Mouse (Mus musculus): ENCODE results near the gene Spg20. TPM values are rescaled to one million over a fixed set of nuclear protein-coding genes. Genes with fewer than 3 reads are reported as not detected.

The Spg20 gene
- total and polyA plus RNA-seq, 3 experiments: 11.3 to 23.4 (median 20.9) TPM

- no peak for TF ChIP-seq GATA1 (IDR thresholded peaks at IDR 0.05; ENCODE audit: borderline replicate concordance, low read length)
- TF ChIP-seq POLR2AphosphoS5 (IDR thresholded peaks at IDR 0.05; ENCODE audit: insufficient replicate concordance, low read depth, low read length): no peak
- no peak for TF ChIP-seq GATA2 (IDR thresholded peaks at IDR 0.05; ENCODE audit: borderline replicate concordance, low read depth, low read length)
- no peak for TF ChIP-seq TAL1 (conservative IDR thresholded peaks at IDR 0.05; ENCODE audit: low read depth, low read length)
- TF ChIP-seq CTCF (IDR thresholded peaks at IDR 0.05; ENCODE audit: low read depth, low read length): no peak
- no peak overlapping the region for H3K4me3 ChIP-seq (ENCODE audit: low read depth, low read length)
- H3K9me3 ChIP-seq (replicated peaks): 0 out of 2 replicates have a peak, but pooled peaks cover under 1% of the 10 kb centered on the region
- ATAC-seq (ENCODE audit: extremely low read depth, insufficient number of reproducible peaks, low FRiP score, poor library complexity, severe bottlenecking) (no peak), DNase-seq (ENCODE audit: low spot score) (no peak)
- H3K27me3 ChIP-seq (ENCODE audit: insufficient read depth, low read length): no peaks in the 10 kb centered on the region
- H3K36me3 ChIP-seq (replicated peaks): no peaks in the 10 kb centered on the region
- H3K4me1 ChIP-seq (ENCODE audit: insufficient read depth, low read depth, low read length): no peaks in the 10 kb centered on the region
These were observed 35.2 kb downstream of the Spg20 start for GRCm38 (mm10) chr3:55147156-55147555.

GRCm38 (mm10) chr3:55148091-55148490, 36.2 kb downstream of the Spg20 start:
- no peaks in the 10 kb centered on the region for H3K9me3 ChIP-seq (replicated peaks)
- ATAC-seq (ENCODE audit: extremely low read depth, insufficient number of reproducible peaks, low FRiP score, poor library complexity, severe bottlenecking): no peak

GRCm38 (mm10) chr3:55151656-55152433, 39.9 kb downstream of the Spg20 start:
- Histone ChIP-seq H3K36me3 (replicated peaks) (no peaks in the 10 kb centered on the region), H3K9me3 (replicated peaks) (no peaks in the 10 kb centered on the region), H3K4me1 (ENCODE audit: insufficient read depth, low read depth, low read length) (no peaks in the 10 kb centered on the region), H3K27me3 (ENCODE audit: insufficient read depth, low read length) (no peaks in the 10 kb centered on the region), H3K4me3 (ENCODE audit: low read depth, low read length) (no peak overlapping the region)
- TF ChIP-seq POLR2AphosphoS5 (IDR thresholded peaks at IDR 0.05; ENCODE audit: insufficient replicate concordance, low read depth, low read length) (no peak), GATA1 (IDR thresholded peaks at IDR 0.05; ENCODE audit: borderline replicate concordance, low read length) (no peak), GATA2 (IDR thresholded peaks at IDR 0.05; ENCODE audit: borderline replicate concordance, low read depth, low read length) (no peak), CTCF (IDR thresholded peaks at IDR 0.05; ENCODE audit: low read depth, low read length) (no peak), TAL1 (conservative IDR thresholded peaks at IDR 0.05; ENCODE audit: low read depth, low read length) (no peak)
- no peak for ATAC-seq (ENCODE audit: extremely low read depth, insufficient number of reproducible peaks, low FRiP score, poor library complexity, severe bottlenecking)
- no peak for DNase-seq (ENCODE audit: low spot score)

More at GRCm38 (mm10) chr3:55148091-55148490, 36.2 kb downstream of the Spg20 start:
- H3K36me3 ChIP-seq (replicated peaks): no peaks in the 10 kb centered on the region
- H3K27me3 ChIP-seq (ENCODE audit: insufficient read depth, low read length): no peaks in the 10 kb centered on the region
- no peaks in the 10 kb centered on the region for H3K4me1 ChIP-seq (ENCODE audit: insufficient read depth, low read depth, low read length)
- DNase-seq (ENCODE audit: low spot score): no peak
- H3K4me3 ChIP-seq (ENCODE audit: low read depth, low read length): no peak overlapping the region
- TF ChIP-seq TAL1 (conservative IDR thresholded peaks at IDR 0.05; ENCODE audit: low read depth, low read length): no peak
- TF ChIP-seq CTCF (IDR thresholded peaks at IDR 0.05; ENCODE audit: low read depth, low read length): no peak
- TF ChIP-seq GATA2 (IDR thresholded peaks at IDR 0.05; ENCODE audit: borderline replicate concordance, low read depth, low read length): no peak
- no peak for TF ChIP-seq POLR2AphosphoS5 (IDR thresholded peaks at IDR 0.05; ENCODE audit: insufficient replicate concordance, low read depth, low read length)
- TF ChIP-seq GATA1 (IDR thresholded peaks at IDR 0.05; ENCODE audit: borderline replicate concordance, low read length): no peak

GRCm38 (mm10) chr3:55152673-55153334, 40.9 kb downstream of the Spg20 start:
- TF ChIP-seq POLR2AphosphoS5 (IDR thresholded peaks at IDR 0.05; ENCODE audit: insufficient replicate concordance, low read depth, low read length) (no peak), GATA2 (IDR thresholded peaks at IDR 0.05; ENCODE audit: borderline replicate concordance, low read depth, low read length) (no peak), CTCF (IDR thresholded peaks at IDR 0.05; ENCODE audit: low read depth, low read length) (no peak), TAL1 (conservative IDR thresholded peaks at IDR 0.05; ENCODE audit: low read depth, low read length) (no peak), GATA1 (IDR thresholded peaks at IDR 0.05; ENCODE audit: borderline replicate concordance, low read length) (no peak)
- Histone ChIP-seq H3K4me3 (ENCODE audit: low read depth, low read length) (no peak overlapping the region), H3K27me3 (ENCODE audit: insufficient read depth, low read length) (no peaks in the 10 kb centered on the region), H3K9me3 (replicated peaks) (0 out of 2 replicates have a peak, but pooled peaks cover under 1% of the 10 kb centered on the region), H3K4me1 (ENCODE audit: insufficient read depth, low read depth, low read length) (no peaks in the 10 kb centered on the region), H3K36me3 (replicated peaks) (no peaks in the 10 kb centered on the region)
- no peak for ATAC-seq (ENCODE audit: extremely low read depth, insufficient number of reproducible peaks, low FRiP score, poor library complexity, severe bottlenecking)
- no peak for DNase-seq (ENCODE audit: low spot score)

- no peaks in the 10 kb centered on the region for H3K36me3 ChIP-seq (replicated peaks)
- no peaks in the 10 kb centered on the region for H3K27me3 ChIP-seq (ENCODE audit: insufficient read depth, low read length)
- no peak for ATAC-seq (ENCODE audit: extremely low read depth, insufficient number of reproducible peaks, low FRiP score, poor library complexity, severe bottlenecking)
- no peak overlapping the region for H3K4me3 ChIP-seq (ENCODE audit: low read depth, low read length)
- no peak for DNase-seq (ENCODE audit: low spot score)
- H3K9me3 ChIP-seq (replicated peaks): peaks cover 4% of the 10 kb centered on the region; the same call in 1 of the 2 replicates
- no peaks in the 10 kb centered on the region for H3K4me1 ChIP-seq (ENCODE audit: insufficient read depth, low read depth, low read length)
- TF ChIP-seq GATA2 (IDR thresholded peaks at IDR 0.05; ENCODE audit: borderline replicate concordance, low read depth, low read length) (no peak), TAL1 (conservative IDR thresholded peaks at IDR 0.05; ENCODE audit: low read depth, low read length) (no peak), CTCF (IDR thresholded peaks at IDR 0.05; ENCODE audit: low read depth, low read length) (no peak), POLR2AphosphoS5 (IDR thresholded peaks at IDR 0.05; ENCODE audit: insufficient replicate concordance, low read depth, low read length) (no peak), GATA1 (IDR thresholded peaks at IDR 0.05; ENCODE audit: borderline replicate concordance, low read length) (no peak)
These were observed 42.3 kb downstream of the Spg20 start for GRCm38 (mm10) chr3:55154163-55154562.

GRCm38 (mm10) chr3:55157413-55157812, 45.5 kb downstream of the Spg20 start:
- no peak for ATAC-seq (ENCODE audit: extremely low read depth, insufficient number of reproducible peaks, low FRiP score, poor library complexity, severe bottlenecking)
- Histone ChIP-seq H3K4me1 (ENCODE audit: insufficient read depth, low read depth, low read length) (no peaks in the 10 kb centered on the region), H3K4me3 (ENCODE audit: low read depth, low read length) (no peak overlapping the region), H3K9me3 (replicated peaks) (peaks cover 6% of the 10 kb centered on the region; the same call in 1 of the 2 replicates), H3K27me3 (ENCODE audit: insufficient read depth, low read length) (no peaks in the 10 kb centered on the region), H3K36me3 (replicated peaks) (no peaks in the 10 kb centered on the region)
- TF ChIP-seq GATA1 (IDR thresholded peaks at IDR 0.05; ENCODE audit: borderline replicate concordance, low read length): no peak
- no peak for TF ChIP-seq GATA2 (IDR thresholded peaks at IDR 0.05; ENCODE audit: borderline replicate concordance, low read depth, low read length)
- no peak for TF ChIP-seq TAL1 (conservative IDR thresholded peaks at IDR 0.05; ENCODE audit: low read depth, low read length)
- no peak for TF ChIP-seq POLR2AphosphoS5 (IDR thresholded peaks at IDR 0.05; ENCODE audit: insufficient replicate concordance, low read depth, low read length)
- no peak for TF ChIP-seq CTCF (IDR thresholded peaks at IDR 0.05; ENCODE audit: low read depth, low read length)
- DNase-seq (ENCODE audit: low spot score): no peak

Measured in G1E (cell line).